Mouse (Mus musculus): ENCODE measurements around the gene Olfr770. TPM values are rescaled to one million over a fixed set of nuclear protein-coding genes. Genes with fewer than 3 reads are reported as not detected.
"Not testable (repeated sequence)": the region's sequence is repeated elsewhere in the genome, so short reads cannot be mapped to it uniquely, and the experiment has no call there.

The Olfr770 gene
- polyA plus RNA-seq (2017; shearing (Covaris generic)) = not detected

GRCm38 (mm10) chr10:129138898-129139297 is at the start of gene Olfr770:
Gene Olfr770 (minus strand): TSS chr10:129138998.
- ATAC-seq = no peak

GRCm38 (mm10) chr10:129187319-129187718 is 48.5 kb upstream of the Olfr770 start, which contains the start of gene Olfr773:
Gene Olfr773 (minus strand): TSS chr10:129187419.
- ATAC-seq = not testable (repeated sequence)

- not testable (repeated sequence) for ATAC-seq
Measured at GRCm38 (mm10) chr10:129177821-129178220, 39.0 kb upstream of the Olfr770 start, which contains the start of gene Olfr772. Gene Olfr772 (minus strand): TSS chr10:129177921.

GRCm38 (mm10) chr10:129164651-129165050 is 25.9 kb upstream of the Olfr770 start, which contains the start of gene Olfr771:
Gene Olfr771 (minus strand): TSS chr10:129164751.
- ATAC-seq = no peak

GRCm38 (mm10) chr10:129117761-129118160 is 21.0 kb downstream of the Olfr770 start, which contains the start of gene Olfr769:
Gene Olfr769 (minus strand): TSS chr10:129117861.
- ATAC-seq = no peak

- ATAC-seq = no peak
Measured at GRCm38 (mm10) chr10:129115146-129115545, 23.7 kb downstream of the Olfr770 start.

GRCm38 (mm10) chr10:129101231-129101630 is 37.6 kb downstream of the Olfr770 start:
- no peak for ATAC-seq

GRCm38 (mm10) chr10:129099275-129099674 is 39.5 kb downstream of the Olfr770 start, which contains the start of gene Olfr768:
Gene Olfr768 (minus strand): TSS chr10:129099375.
- no peak for ATAC-seq

- not testable (repeated sequence) for ATAC-seq
Measured at GRCm38 (mm10) chr10:129082810-129083209, 56.0 kb downstream of the Olfr770 start, which contains the start of gene Olfr767. Gene Olfr767 (minus strand): TSS chr10:129082910.

Other genes starting within 250 kb of the Olfr770 start
- 1 to 10 TPM; 7.9 to 8.1 TPM for gene Gdf11, start 247.3 kb downstream of the Olfr770 start, polyA plus RNA-seq (2017; shearing (Covaris generic))
- under 1 TPM; 0.51 to 0.65 TPM for gene Cd63, start 238.0 kb downstream of the Olfr770 start, polyA plus RNA-seq (2017; shearing (Covaris generic))
- 10 to 100 TPM; 12.4 to 23.7 TPM for gene Rdh5, start 216.1 kb downstream of the Olfr770 start, polyA plus RNA-seq (2017; shearing (Covaris generic))
- gene Bloc1s1, start 215.0 kb downstream of the Olfr770 start, polyA plus RNA-seq (2017; shearing (Covaris generic)) = 100 to 1,000 TPM; 227 to 233 TPM
- gene Itga7, start 205.2 kb downstream of the Olfr770 start, polyA plus RNA-seq (2017; shearing (Covaris generic)) = 1 to 10 TPM; 2.9 to 3.1 TPM
- not detected for gene Mettl7b, start 178.0 kb downstream of the Olfr770 start, polyA plus RNA-seq (2017; shearing (Covaris generic))
- not detected for gene Olfr9, start 149.6 kb downstream of the Olfr770 start, polyA plus RNA-seq (2017; shearing (Covaris generic))
- gene Olfr763, start 128.2 kb downstream of the Olfr770 start, polyA plus RNA-seq (2017; shearing (Covaris generic)) = not detected
- not detected for gene Olfr764-ps1, start 99.1 kb downstream of the Olfr770 start, polyA plus RNA-seq (2017; shearing (Covaris generic))
- not detected for gene Olfr765, start 89.0 kb downstream of the Olfr770 start, polyA plus RNA-seq (2017; shearing (Covaris generic))
- under 1 TPM in 1 of 2 experiments, not detected in 1; 0.11 TPM for gene Olfr766-ps1, start 70.0 kb downstream of the Olfr770 start, polyA plus RNA-seq (2017; shearing (Covaris generic))
- under 1 TPM in 1 of 2 experiments, not detected in 1; 0.17 TPM for gene Olfr767, start 56.1 kb downstream of the Olfr770 start, polyA plus RNA-seq (2017; shearing (Covaris generic))
- not detected for gene Olfr768, start 39.6 kb downstream of the Olfr770 start, polyA plus RNA-seq (2017; shearing (Covaris generic))
- gene Olfr769, start 21.1 kb downstream of the Olfr770 start, polyA plus RNA-seq (2017; shearing (Covaris generic)) = not detected
- not detected for gene Olfr771, start 25.8 kb upstream of the Olfr770 start, polyA plus RNA-seq (2017; shearing (Covaris generic))
- not detected for gene Olfr772, start 38.9 kb upstream of the Olfr770 start, polyA plus RNA-seq (2017; shearing (Covaris generic))
- gene Olfr773, start 48.4 kb upstream of the Olfr770 start, polyA plus RNA-seq (2017; shearing (Covaris generic)) = not detected
- not detected for gene Olfr774, start 97.2 kb upstream of the Olfr770 start, polyA plus RNA-seq (2017; shearing (Covaris generic))
- gene Olfr775, start 109.4 kb upstream of the Olfr770 start, polyA plus RNA-seq (2017; shearing (Covaris generic)) = not detected
- gene Olfr776, start 120.1 kb upstream of the Olfr770 start, polyA plus RNA-seq (2017; shearing (Covaris generic)) = not detected
- gene Olfr777, start 132.5 kb upstream of the Olfr770 start, polyA plus RNA-seq (2017; shearing (Covaris generic)) = not detected
- not detected for gene Olfr780, start 179.1 kb upstream of the Olfr770 start, polyA plus RNA-seq (2017; shearing (Covaris generic))
- gene Olfr781, start 189.9 kb upstream of the Olfr770 start, polyA plus RNA-seq (2017; shearing (Covaris generic)) = not detected
- gene Olfr782, start 209.9 kb upstream of the Olfr770 start, polyA plus RNA-seq (2017; shearing (Covaris generic)) = not detected
- under 1 TPM in 1 of 2 experiments, not detected in 1; 0.09 TPM for gene Olfr784, start 245.1 kb upstream of the Olfr770 start, polyA plus RNA-seq (2017; shearing (Covaris generic))

All from CD4-positive, CD25-positive, alpha-beta regulatory T cell, adult 4 months (primary cell).